Mouse (Mus musculus) megakaryocyte, adult 5-6 weeks (primary cell): Measurements from ENCODE around the gene Cyp39a1. TPM values are rescaled to one million over a fixed set of nuclear protein-coding genes. Genes with fewer than 3 reads are reported as not detected.

Experiments
- ATAC-seq: 2 replicates; pipeline ENCODE4 v1.8.0; 2016; ENCODE audit warnings: mild to moderate bottlenecking, inconsistent platforms; ENCODE audit not compliant: poor library complexity, severe bottlenecking
- total RNA-seq, 2 experiments: library from RNA; stranded (forward) in 1 of 2; stranded (reverse) in 1 of 2; fragments of 153-499, 151-499 nt in 1 of 2; fragments of 221-1000, 200-1000 nt in 1 of 2; gene quantifications; 2 replicates each; pipeline versions ENCODE4 v1.2.3 to v1.2.4; 2015 to 2017

The Cyp39a1 gene
- total RNA-seq, 2 experiments from 2014 or later = 10.1 to 11.1 TPM

DNA sequence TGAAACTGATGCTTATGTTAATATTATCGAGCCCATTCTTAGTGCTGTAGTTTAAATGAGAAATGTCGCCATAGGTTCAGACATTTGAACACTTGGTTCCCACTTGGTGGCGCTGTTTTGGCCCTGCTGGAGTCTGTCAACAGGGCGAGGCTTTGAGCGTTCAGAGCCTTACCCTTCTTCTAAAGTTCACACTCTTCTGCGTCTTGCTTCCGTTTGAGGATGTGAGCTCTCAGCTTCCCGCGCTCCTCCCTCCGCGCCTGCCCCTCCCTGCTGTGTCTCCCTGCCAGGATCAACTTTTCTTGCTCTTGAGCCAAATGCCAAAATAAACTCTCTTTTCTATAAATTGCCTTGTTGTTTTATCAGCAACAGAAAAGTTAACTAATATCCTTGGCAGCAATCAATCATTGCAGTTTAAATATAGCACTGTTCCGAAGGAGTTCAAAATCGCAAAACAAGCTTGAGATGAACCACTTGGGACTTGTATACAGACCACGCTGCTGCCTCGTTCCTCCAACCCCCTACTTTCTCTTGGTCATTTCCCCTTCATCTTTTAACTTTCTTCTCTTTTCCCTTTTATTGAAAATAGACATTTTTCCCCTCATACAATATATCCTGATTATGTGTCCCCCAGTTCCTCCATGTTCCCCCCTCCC is 91.5 kb downstream of the Cyp39a1 start:
- no peak for ATAC-seq

DNA sequence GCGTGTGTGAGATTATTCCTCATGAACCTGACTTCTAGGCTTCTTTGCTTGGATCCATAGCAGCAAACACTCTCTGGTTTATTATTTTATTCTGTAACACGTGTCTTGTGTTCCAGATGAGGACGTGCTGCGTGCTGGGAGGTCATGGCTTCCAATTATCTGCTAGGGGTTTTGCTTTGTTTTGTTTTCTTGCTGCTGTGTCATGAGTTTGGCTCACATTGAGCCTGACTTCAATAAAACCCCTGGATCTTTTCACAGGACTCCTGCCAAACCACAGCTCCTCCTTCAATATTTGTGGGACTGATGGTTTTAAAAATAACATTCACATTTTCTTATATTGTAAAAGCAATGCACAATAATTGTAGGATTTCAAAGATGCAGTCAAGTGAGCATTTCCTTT is 117.3 kb downstream of the Cyp39a1 start:
- ATAC-seq = no peak

DNA sequence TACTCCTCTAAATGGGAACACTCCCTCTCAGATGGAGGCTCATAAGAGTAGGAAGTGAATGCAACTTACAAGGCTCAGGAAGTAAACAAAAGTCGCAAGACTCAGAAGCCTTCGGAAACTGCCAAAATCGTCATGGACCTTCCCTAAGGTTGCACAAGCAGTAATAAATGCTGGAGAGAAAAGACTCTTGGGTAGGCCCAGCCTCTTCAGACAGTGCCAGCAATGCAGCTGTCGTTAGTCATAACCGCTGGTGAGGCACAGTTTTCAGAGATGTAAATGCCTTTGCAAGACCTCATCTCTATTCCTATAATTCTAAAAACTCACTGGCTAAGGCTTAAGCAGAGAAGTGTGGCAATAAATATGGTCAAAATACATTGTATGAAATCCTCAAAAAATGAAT is 121.0 kb downstream of the Cyp39a1 start:
- ATAC-seq = no peak

- ATAC-seq = no peak
These were observed 122.2 kb downstream of the Cyp39a1 start for GRCm38 (mm10) chr17:43789376-43789775.

DNA sequence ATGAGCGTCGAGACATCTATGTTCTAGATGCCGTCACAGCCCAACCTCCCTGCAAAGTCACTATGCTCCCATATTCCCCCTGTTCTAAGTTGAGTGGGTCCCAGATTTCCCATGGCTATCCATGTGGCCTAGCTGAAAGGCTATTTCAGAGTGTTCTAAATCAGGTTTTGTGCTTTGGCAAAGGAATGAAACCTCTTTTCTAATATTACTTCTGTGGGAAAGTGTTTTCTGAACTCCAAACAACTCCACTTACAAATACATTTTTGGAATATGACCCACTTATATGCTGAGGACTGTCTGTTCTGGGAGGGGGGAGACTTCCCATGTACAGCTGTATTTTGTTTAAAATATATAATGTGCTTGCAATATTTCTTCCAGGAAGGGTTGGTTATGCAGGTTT is 124.5 kb downstream of the Cyp39a1 start:
- ATAC-seq = no peak

GRCm38 (mm10) chr17:43794731-43795280 is 127.6 kb downstream of the Cyp39a1 start:
- no peak for ATAC-seq

Other genes with a start within 250 kb of the Cyp39a1 start
- not detected in 2 replicates for gene Mep1a, start 164.6 kb upstream of the Cyp39a1 start, total RNA-seq (2015)
- gene Mep1a, start 164.6 kb upstream of the Cyp39a1 start, total RNA-seq (2017) = not detected in 2 replicates
- gene Ankrd66, start 123.8 kb upstream of the Cyp39a1 start, total RNA-seq (2015) = 0.62 and 1.8 TPM in 2 replicates
- 0.18 TPM in 1 of 2 replicates, not detected in the other for gene Ankrd66, start 123.8 kb upstream of the Cyp39a1 start, total RNA-seq (2017)
- 48.9 and 55.2 TPM in 2 replicates for gene Pla2g7, start 99.3 kb upstream of the Cyp39a1 start, total RNA-seq (2015)
- 36.2 and 37.2 TPM in 2 replicates for gene Pla2g7, start 99.3 kb upstream of the Cyp39a1 start, total RNA-seq (2017)
- gene Tdrd6, start 37.1 kb upstream of the Cyp39a1 start, total RNA-seq (2015) = not detected in 2 replicates
- not detected in 2 replicates for gene Tdrd6, start 37.1 kb upstream of the Cyp39a1 start, total RNA-seq (2017)
- 1.6 and 2.1 TPM in 2 replicates for gene Slc25a27, start 211 bp upstream of the Cyp39a1 start, total RNA-seq (2015)
- gene Slc25a27, start 211 bp upstream of the Cyp39a1 start, total RNA-seq (2017) = 2.0 and 2.2 TPM in 2 replicates
- not detected in 2 replicates for gene Rcan2, start 133.9 kb downstream of the Cyp39a1 start, total RNA-seq (2015)
- gene Rcan2, start 133.9 kb downstream of the Cyp39a1 start, total RNA-seq (2017) = not detected in 2 replicates